Mouse (Mus musculus) kidney, postnatal 14 days (tissue): ENCODE data around the gene Glul.

Source experiments
- DNase-seq: peaks from one replicate; pipeline ENCODE4 v3.0.0; 2022; ENCODE audit warnings: mixed read lengths

Gene Glul

GRCm38 (mm10) chr1:153909963-153910291 is 10.2 kb downstream of the Glul start:
- DNase-seq, result no peak

GRCm38 (mm10) chr1:153910423-153910822 is 10.7 kb downstream of the Glul start:
- no peak for DNase-seq

DNA sequence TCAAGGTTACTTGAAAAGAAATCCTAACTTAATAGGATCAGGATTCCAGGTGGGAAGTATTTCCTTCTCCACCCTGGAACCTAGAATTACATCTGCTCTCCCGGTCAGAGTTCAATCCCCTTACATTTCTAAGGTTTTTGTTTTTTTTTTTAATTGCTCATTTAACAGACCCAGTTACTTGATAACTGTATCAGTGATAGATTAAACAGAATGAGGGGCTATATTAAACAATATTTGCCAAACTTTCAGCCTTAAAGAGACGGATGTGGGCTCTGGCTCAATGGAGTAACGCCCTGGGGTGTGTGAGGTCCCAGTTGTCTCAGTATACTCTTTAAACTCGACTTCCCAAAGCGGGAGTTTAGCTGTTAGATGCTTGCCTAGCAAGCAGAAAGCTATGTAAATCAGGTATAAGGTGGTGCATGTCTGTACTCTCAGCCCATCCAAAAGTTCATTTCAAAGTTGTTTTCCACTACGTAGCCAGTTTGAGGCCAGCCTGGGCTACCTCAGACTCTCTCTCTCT is 11.6 kb downstream of the Glul start:
- peak; percentile 41 for DNase-seq

GRCm38 (mm10) chr1:153913869-153914268 is 14.1 kb downstream of the Glul start:
- no peak for DNase-seq

DNA sequence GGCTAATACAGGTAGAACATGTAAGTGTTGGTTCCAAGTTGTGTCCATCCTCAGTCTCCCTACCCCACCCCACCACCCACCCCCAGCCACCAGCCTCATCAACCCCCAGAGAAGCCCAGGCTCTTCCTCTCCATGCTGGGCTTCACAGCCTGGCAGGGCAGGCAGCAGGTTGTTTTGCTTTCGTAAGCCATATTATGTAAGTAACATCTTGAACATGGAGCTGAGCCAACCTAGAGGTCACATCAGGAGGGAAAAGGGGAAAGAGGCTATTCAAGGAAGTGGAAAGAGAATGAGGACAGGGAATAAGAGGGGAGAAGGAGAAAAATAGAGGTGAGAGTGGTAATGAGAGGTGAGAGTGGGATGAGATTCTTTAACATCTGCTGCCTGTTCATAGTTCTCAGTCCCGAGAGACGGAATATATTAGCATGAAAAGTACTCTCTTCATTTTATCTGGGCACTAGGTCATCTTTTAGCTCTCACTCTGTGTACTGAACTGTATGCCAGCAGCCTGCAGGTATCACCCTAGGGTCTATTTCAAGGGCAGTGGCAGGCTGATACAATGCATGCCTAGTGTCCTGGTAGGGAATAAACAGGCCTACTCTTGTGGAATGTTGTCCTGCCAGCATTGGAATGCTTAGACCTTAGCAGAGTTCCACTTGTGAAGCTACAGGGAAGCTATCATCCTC is 18.9 kb downstream of the Glul start:
- DNase-seq, result peak; percentile 65

DNA sequence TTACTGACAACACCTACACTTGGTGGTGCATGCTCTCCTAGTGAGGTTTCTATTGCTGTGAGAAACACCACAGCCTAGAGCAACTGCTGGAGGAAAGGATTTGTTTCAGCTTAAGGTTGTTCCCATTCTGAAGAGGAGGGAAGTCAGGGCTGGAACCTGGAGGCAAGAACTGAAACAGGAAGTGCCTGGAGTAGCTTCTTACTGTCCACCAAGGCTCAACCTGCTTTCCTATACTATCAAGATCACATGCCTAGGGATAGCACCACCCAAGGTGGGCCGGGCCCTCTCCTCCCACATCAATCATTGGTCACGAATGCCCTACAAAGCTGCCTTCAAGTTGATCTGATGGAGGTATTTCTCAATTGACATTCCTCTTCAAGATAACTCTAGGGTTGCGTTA is 21.9 kb downstream of the Glul start:
- DNase-seq, result no peak

- DNase-seq, result no peak
These were observed 22.9 kb downstream of the Glul start for GRCm38 (mm10) chr1:153922571-153923021.

GRCm38 (mm10) chr1:153924395-153925385 is 24.9 kb downstream of the Glul start:
- no peak for DNase-seq

GRCm38 (mm10) chr1:153930431-153930830 is 30.7 kb downstream of the Glul start:
- DNase-seq, result no peak

DNA sequence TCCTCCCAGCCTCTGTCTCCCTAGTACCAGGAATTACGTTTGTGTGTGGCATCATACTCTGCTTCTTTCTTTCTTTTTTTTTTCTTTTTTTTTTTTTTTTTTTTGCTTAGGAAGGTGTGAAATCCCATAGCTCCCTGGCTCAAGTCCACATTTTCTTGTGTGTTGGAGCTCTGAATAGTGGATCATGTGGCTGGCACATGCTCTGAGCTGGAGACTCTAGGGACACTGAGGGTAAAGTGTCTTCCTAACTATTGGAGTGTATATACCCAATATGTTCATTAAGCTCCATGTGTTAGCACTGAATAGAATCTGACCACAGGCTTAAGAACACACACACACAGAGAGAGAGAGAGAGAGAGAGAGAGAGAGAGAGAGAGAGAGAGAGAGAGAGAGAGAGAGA is 34.0 kb downstream of the Glul start:
- DNase-seq, result no peak

DNA sequence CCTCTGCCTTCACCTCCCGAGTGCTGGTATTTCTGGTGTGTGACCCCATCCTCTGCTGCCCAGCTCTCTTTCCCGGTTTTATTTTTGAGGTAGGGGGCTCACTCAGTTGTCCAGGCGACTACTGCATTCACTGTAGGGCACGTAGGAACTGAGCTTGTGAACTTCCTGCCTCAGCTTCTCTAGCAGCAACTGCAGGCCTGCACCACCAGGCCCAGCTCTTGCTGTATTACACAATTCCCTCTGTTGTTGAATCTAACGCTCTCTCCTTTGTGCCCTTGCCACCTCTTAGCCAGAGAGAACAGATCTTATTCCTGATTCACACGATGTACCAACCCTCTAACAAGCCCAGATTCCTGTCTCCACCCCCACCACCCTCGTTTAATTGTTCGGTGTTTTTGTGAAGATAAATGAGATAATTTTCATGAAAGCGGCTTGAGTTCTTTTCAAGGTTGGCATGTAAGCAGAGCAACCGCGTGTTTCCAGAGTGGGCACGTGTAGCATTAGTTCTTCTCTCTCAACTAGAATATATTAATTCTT is 36.2 kb downstream of the Glul start:
- no peak for DNase-seq

DNA sequence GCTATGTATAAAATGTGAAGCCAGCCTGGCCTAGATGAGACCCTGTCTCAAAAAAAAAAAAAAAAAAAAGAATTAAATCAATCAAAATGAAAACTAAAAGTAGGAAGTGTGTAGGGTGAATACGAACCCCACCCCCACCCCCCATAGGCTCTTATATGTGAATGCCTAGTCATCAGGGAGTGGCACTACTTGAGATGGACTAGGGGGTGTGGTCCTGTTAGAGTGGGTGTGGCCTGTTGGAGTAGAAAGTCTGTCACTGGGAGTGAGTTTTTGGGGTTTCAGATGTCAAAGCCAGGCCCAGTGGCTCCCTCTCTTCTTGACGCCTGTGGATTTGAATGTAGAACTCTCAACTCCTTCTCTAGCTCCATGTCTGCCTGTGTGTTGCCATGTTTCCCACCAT is 37.3 kb downstream of the Glul start:
- DNase-seq, result no peak

DNA sequence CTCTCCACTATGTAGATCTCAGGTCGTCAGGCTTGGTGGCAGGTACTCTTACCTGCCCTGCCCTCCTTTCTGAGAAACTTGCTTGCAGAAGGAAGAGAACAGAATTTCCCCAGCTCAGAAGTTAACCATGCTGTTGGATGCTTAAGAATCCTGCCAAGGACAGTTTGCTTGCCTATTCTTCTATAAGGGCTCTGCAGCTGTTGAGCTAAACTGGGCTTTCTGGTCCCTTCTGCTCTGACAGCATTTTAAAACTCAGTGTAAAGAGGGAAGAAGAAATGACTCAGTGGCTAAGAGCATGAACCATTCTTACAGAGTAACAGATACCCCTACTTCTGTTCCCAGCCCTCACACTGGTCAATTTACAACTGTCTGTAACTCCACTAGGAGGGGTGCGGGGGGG is 41.2 kb downstream of the Glul start:
- DNase-seq, result no peak

DNA sequence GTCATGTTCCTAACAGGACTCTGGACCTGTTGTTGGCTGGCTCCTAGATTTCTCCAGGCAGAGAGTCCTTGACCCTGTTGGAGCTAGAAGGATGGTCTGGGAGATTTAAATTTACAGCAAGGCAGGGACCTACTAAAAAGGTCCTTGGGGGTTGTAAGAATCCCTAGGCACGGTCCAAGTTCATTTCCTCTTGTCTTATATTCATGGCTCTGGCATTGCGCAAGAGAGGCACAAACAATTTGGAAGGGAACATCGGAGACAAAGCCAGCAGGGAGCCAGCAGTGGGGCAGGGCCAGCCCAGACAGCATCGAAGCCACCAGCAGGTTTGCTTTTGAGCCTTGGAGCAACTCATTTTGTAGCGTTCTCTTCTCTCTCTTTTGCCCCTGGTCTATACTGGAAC is 45.4 kb downstream of the Glul start:
- no peak for DNase-seq

GRCm38 (mm10) chr1:153946971-153947370 is 47.2 kb downstream of the Glul start:
- no peak for DNase-seq

GRCm38 (mm10) chr1:153947837-153948236 is 48.1 kb downstream of the Glul start:
- DNase-seq, result no peak

DNA sequence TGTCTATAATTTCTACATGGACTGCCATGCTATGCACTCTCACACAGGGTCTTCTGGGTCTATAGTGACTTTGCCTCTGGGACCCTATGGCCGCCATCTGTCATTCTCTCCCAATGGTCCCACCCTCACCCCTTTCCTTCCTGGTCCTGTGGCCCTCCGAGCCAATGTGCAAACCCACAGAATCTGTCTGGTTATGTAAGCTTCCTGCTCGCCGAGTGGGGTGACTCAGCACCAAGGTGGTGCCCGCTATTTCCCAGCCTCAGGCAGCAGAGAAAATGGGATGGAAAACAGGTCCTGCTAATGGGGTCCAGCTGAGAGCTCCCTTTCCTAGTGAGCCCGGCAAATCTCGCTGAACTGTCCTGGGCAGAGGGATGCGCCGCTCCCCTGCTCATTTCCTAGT is 53.5 kb downstream of the Glul start:
- DNase-seq, result no peak

DNA sequence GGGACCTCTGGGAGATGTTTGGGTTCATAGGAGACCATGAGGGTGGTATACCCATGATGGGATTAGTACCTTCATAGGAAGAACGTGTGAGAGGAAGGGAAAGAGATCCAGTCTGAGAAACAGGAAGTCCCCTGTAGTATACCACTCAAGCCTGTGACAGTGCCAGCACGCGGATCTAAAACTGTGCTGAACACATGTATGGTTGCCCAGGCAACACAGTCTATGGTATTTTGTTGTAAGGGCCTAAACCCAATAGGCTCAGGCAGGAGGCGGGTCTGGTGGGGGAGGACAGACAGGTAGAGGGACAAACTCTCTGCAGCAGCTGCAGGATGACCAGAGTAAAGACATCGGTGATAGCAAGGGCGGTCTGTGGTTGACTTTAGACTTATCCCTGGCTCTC is 54.1 kb downstream of the Glul start:
- no peak for DNase-seq

DNA sequence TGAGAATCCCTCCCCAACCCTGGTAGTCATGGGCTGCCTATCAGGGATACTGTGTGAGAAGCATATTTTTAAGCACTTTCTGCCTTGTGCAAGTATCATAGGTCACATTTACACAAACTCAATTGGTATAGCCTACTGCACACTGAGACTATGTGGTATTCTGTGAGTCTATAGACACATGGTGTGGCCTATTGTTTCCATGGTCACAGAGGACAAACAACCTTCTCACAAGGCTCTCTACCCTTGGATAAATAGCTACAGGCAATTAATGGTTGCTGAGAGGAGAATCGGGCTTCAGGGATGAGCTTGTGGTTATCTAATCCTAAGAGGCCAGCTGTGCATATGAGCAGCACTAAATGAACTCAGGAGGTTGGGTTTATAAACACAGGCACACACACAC is 58.1 kb downstream of the Glul start:
- DNase-seq, result no peak
